Mouse (Mus musculus) layer of hippocampus, adult 9-11 months (tissue): ENCODE results near the gene Nucb1.
A peak's percentile ranks its signal among the peaks of the same experiment; 100 is the strongest.
"Not testable (repeated sequence)": the region's sequence is repeated elsewhere in the genome, so short reads cannot be mapped to it uniquely, and the experiment has no call there.

Experiments
- DNase-seq: peaks from one replicate; pipeline ENCODE4 v3.0.0; 2022

Nucb1 gene

GRCm38 (mm10) chr7:45509912-45510787, at the start of gene Nucb1:
Gene Nucb1 (minus strand): TSS chr7:45510406.
- DNase-seq, result peak; percentile 88

GRCm38 (mm10) chr7:45558907-45559306, 48.7 kb upstream of the Nucb1 start:
- DNase-seq, result no peak

- peak; percentile 67 for DNase-seq
Observed at GRCm38 (mm10) chr7:45555787-45556186, 45.6 kb upstream of the Nucb1 start.

GRCm38 (mm10) chr7:45554744-45555143, 44.5 kb upstream of the Nucb1 start, which contains the start of gene Hsd17b14:
Gene Hsd17b14 (plus strand): TSS chr7:45554893.
- no peak for DNase-seq

- DNase-seq, result no peak
Observed at GRCm38 (mm10) chr7:45553990-45554389, 43.8 kb upstream of the Nucb1 start.

- DNase-seq, result no peak
Observed at GRCm38 (mm10) chr7:45553519-45553918, 43.3 kb upstream of the Nucb1 start.

- no peak for DNase-seq
Observed at GRCm38 (mm10) chr7:45551512-45551883, 41.3 kb upstream of the Nucb1 start.

- DNase-seq, result no peak
Observed at GRCm38 (mm10) chr7:45550821-45551511, 40.8 kb upstream of the Nucb1 start.

GRCm38 (mm10) chr7:45549641-45550436, 39.6 kb upstream of the Nucb1 start:
- DNase-seq, result no peak

- no peak for DNase-seq
Observed at GRCm38 (mm10) chr7:45544525-45544924, 34.3 kb upstream of the Nucb1 start.

GRCm38 (mm10) chr7:45540213-45540612, 30.0 kb upstream of the Nucb1 start:
- no peak for DNase-seq

GRCm38 (mm10) chr7:45539095-45539494, 28.9 kb upstream of the Nucb1 start:
- DNase-seq, result no peak

- DNase-seq, result peak; percentile 74
Observed at GRCm38 (mm10) chr7:45538163-45539041, 28.2 kb upstream of the Nucb1 start.

GRCm38 (mm10) chr7:45537602-45538001, 27.4 kb upstream of the Nucb1 start:
- no peak for DNase-seq

- no peak for DNase-seq
Observed at GRCm38 (mm10) chr7:45535676-45536075, 25.5 kb upstream of the Nucb1 start.

- DNase-seq, result no peak
Observed at GRCm38 (mm10) chr7:45530643-45531042, 20.4 kb upstream of the Nucb1 start.

GRCm38 (mm10) chr7:45529461-45529860, 19.3 kb upstream of the Nucb1 start:
- DNase-seq, result no peak

- not testable (repeated sequence) for DNase-seq
Observed at GRCm38 (mm10) chr7:45527169-45527568, 17.0 kb upstream of the Nucb1 start.

GRCm38 (mm10) chr7:45526474-45527120, 16.4 kb upstream of the Nucb1 start:
- DNase-seq, result no peak

- peak; percentile 88 for DNase-seq
Observed at GRCm38 (mm10) chr7:45525809-45526473, 15.7 kb upstream of the Nucb1 start, which contains the start of the genes Ppp1r15a and Plekha4. Gene Ppp1r15a (minus strand): TSS chr7:45526268. Gene Plekha4 (plus strand): TSS chr7:45526330.
